Mouse (Mus musculus) lung, embryonic 14.5 days (tissue): ENCODE measurements around the gene Rpl29. TPM values are rescaled to one million over a fixed set of nuclear protein-coding genes. Genes with fewer than 3 reads are reported as not detected.

Experiments used
- ATAC-seq: fragments of 200-750 bp; cut with Nextera tagmentation; 2 replicates; pipeline ENCODE4 v1.8.0; 2017; ENCODE audit warnings: mild to moderate bottlenecking, moderate TSS enrichment, moderate library complexity; ENCODE audit not compliant: insufficient read depth
- DNase-seq: peaks from one replicate; pipeline ENCODE4 v3.0.0-alpha.2; 2015
- H3K27ac ChIP-seq: fragments of 300-500 bp; sonication (generic); 2 replicates; pipeline ENCODE4 v1.5.1; 2014; ENCODE audit warnings: low read depth, mild to moderate bottlenecking, moderate library complexity
- H3K27me3 ChIP-seq: fragments of 300-500 bp; sonication (generic); 2 replicates; pipeline ENCODE4 v1.6.1; 2014; ENCODE audit warnings: low read length, control low read depth; ENCODE audit not compliant: insufficient read depth
- H3K36me3 ChIP-seq: fragments of 300-500 bp; sonication (generic); 2 replicates; pipeline ENCODE4 v1.6.1; 2014; ENCODE audit warnings: control low read depth; ENCODE audit not compliant: insufficient read depth
- H3K4me1 ChIP-seq: fragments of 300-500 bp; sonication (generic); 2 replicates; pipeline ENCODE4 v1.6.1; 2014; ENCODE audit warnings: antibody characterized with exemption, control low read depth; ENCODE audit not compliant: insufficient read depth
- H3K4me2 ChIP-seq: fragments of 300-500 bp; sonication (generic); 2 replicates; pipeline ENCODE4 v1.6.1; 2014; ENCODE audit warnings: mild to moderate bottlenecking
- H3K4me3 ChIP-seq: fragments of 300-500 bp; sonication (generic); 2 replicates; pipeline ENCODE4 v1.5.1; 2014; ENCODE audit warnings: low read depth, low read length
- H3K9ac ChIP-seq: fragments of 300-500 bp; sonication (generic); 2 replicates; pipeline ENCODE4 v1.6.1; 2014
- H3K9me3 ChIP-seq: fragments of 300-500 bp; sonication (generic); 2 replicates; pipeline ENCODE4 v1.6.1; 2016; ENCODE audit warnings: low read depth, low read length, control low read depth
- CTCF ChIP-seq: IDR thresholded peaks from 2 replicates; pipeline ENCODE4 v1.5.1; 2016; ENCODE audit warnings: antibody characterized with exemption, low read depth
- WGBS: fragments of 180-500 bp; shearing (Covaris S2); extraction: QIAGEN DNeasy Blood & Tissue Kit; methylation state at CpG from one replicate; pipeline ENCODE4 v1.1.7; 2014; 5-methylcytosine and 5-hydroxymethylcytosine counted together
- polyA plus RNA-seq: library from polyadenylated mRNA; unstranded; fragments of >200 nt; fragmentation: Nextera tagmentation; extraction: Ambion mirVana; gene quantifications from 2 replicates; pipeline ENCODE4 v1.2.1, GENCODE M21; 2014

Rpl29 gene
- 1,268 and 1,276 TPM in 2 replicates for polyA plus RNA-seq

- under 1% methylated on average over 55 of the region's 55 CpGs for WGBS
- ATAC-seq = peak; percentile 92
- H3K4me3 ChIP-seq = peak within 1 kb of the TSS; percentile 87
These were observed at the start of gene Rpl29 for GRCm38 (mm10) chr9:106429221-106430014. Gene Rpl29, plus strand, starts transcription at chr9:106429454.

GRCm38 (mm10) chr9:106386181-106386864 lies 42.9 kb upstream of the Rpl29 start:
- Histone ChIP-seq H3K9me3 (no peaks in the 10 kb centered on the region), H3K4me3 (no peak overlapping the region), H3K4me2 (no peak overlapping the region), H3K36me3 (no peaks in the 10 kb centered on the region), H3K27ac (no peak overlapping the region), H3K27me3 (no peaks in the 10 kb centered on the region), H3K4me1 (peaks cover 9% of the 10 kb centered on the region), H3K9ac (no peak overlapping the region)
- TF ChIP-seq CTCF = no peak
- 77% methylated on average over 12 of the region's 12 CpGs for WGBS
- ATAC-seq = no peak
- DNase-seq = no peak

More at GRCm38 (mm10) chr9:106429221-106430014, at the start of gene Rpl29:
- peak within 1 kb of the TSS; percentile 96 for H3K9ac ChIP-seq
- DNase-seq = peak; percentile 100
- peaks cover 39% of the 10 kb centered on the region for H3K36me3 ChIP-seq
- no peaks in the 10 kb centered on the region for H3K9me3 ChIP-seq
- H3K4me1 ChIP-seq = 0 out of 2 replicates have a peak, but pooled peaks cover 3% of the 10 kb centered on the region
- no peaks in the 10 kb centered on the region for H3K27me3 ChIP-seq
- peak within 1 kb of the TSS; percentile 89 for H3K4me2 ChIP-seq
- TF ChIP-seq CTCF = no peak
- peak within 1 kb of the TSS; percentile 98 for H3K27ac ChIP-seq

GRCm38 (mm10) chr9:106392828-106393527 lies 36.3 kb upstream of the Rpl29 start:
- Histone ChIP-seq H3K36me3 (no peaks in the 10 kb centered on the region), H3K4me3 (no peak overlapping the region), H3K4me2 (no peak overlapping the region), H3K27ac (no peak overlapping the region), H3K9me3 (no peaks in the 10 kb centered on the region), H3K4me1 (peaks cover 3% of the 10 kb centered on the region; the same call in 1 of the 2 replicates), H3K9ac (no peak overlapping the region), H3K27me3 (no peaks in the 10 kb centered on the region)
- DNase-seq (no peak), ATAC-seq (no peak)
- no peak for TF ChIP-seq CTCF
- WGBS = 69% methylated on average over 11 of the region's 11 CpGs

- no peaks in the 10 kb centered on the region for H3K9me3 ChIP-seq
- no peak for ATAC-seq
- DNase-seq = no peak
- H3K27ac ChIP-seq = no peak overlapping the region
- 77% methylated on average over 8 of the region's 8 CpGs for WGBS
- no peak overlapping the region for H3K9ac ChIP-seq
- no peak overlapping the region for H3K4me3 ChIP-seq
- H3K4me1 ChIP-seq = peaks cover 3% of the 10 kb centered on the region; the same call in 1 of the 2 replicates
- TF ChIP-seq CTCF = no peak
- no peak overlapping the region for H3K4me2 ChIP-seq
- no peaks in the 10 kb centered on the region for H3K36me3 ChIP-seq
- H3K27me3 ChIP-seq = no peaks in the 10 kb centered on the region
These were observed 35.7 kb upstream of the Rpl29 start for GRCm38 (mm10) chr9:106393548-106393947.

GRCm38 (mm10) chr9:106394649-106395602 lies 34.3 kb upstream of the Rpl29 start:
- H3K4me2 ChIP-seq = no peak overlapping the region
- no peaks in the 10 kb centered on the region for H3K27me3 ChIP-seq
- TF ChIP-seq CTCF = peak; percentile 55
- peaks cover 3% of the 10 kb centered on the region; the same call in 1 of the 2 replicates for H3K4me1 ChIP-seq
- no peak overlapping the region for H3K27ac ChIP-seq
- H3K36me3 ChIP-seq = no peaks in the 10 kb centered on the region
- no peak overlapping the region for H3K4me3 ChIP-seq
- peak; percentile 69 for DNase-seq
- 40% methylated on average over 11 of the region's 11 CpGs for WGBS
- H3K9ac ChIP-seq = no peak overlapping the region; the same call in 1 of the 2 replicates
- H3K9me3 ChIP-seq = no peaks in the 10 kb centered on the region
- peak; percentile 65; the same call in 1 of the 2 replicates for ATAC-seq

- Histone ChIP-seq H3K4me2 (no peak overlapping the region), H3K27ac (no peak overlapping the region), H3K4me1 (peaks cover 3% of the 10 kb centered on the region; the same call in 1 of the 2 replicates), H3K27me3 (no peaks in the 10 kb centered on the region), H3K9me3 (no peaks in the 10 kb centered on the region), H3K9ac (no peak overlapping the region), H3K4me3 (no peak overlapping the region), H3K36me3 (no peaks in the 10 kb centered on the region)
- TF ChIP-seq CTCF = no peak
- 49% methylated on average over 4 of the region's 4 CpGs for WGBS
- ATAC-seq (no peak), DNase-seq (no peak)
These were observed 31.5 kb upstream of the Rpl29 start for GRCm38 (mm10) chr9:106397733-106398132.
